Mouse (Mus musculus) E14TG2a.4 (cell line): ENCODE measurements around the gene Chordc1.
A peak's percentile ranks its signal among the peaks of the same experiment; 100 is the strongest.
"Not testable (repeated sequence)": the region's sequence is repeated elsewhere in the genome, so short reads cannot be mapped to it uniquely, and the experiment has no call there.

Experiments
- H3K27me3 ChIP-seq: 2 replicates; pipeline ENCODE4 v1.6.1; 2014; ENCODE audit warnings: low read length, control low read depth; ENCODE audit not compliant: insufficient read depth
- H3K36me3 ChIP-seq: 2 replicates; pipeline ENCODE4 v1.6.1; 2014; ENCODE audit warnings: low read length, control low read depth; ENCODE audit not compliant: insufficient read depth
- H3K4me1 ChIP-seq: replicated peaks from 2 replicates; pipeline ENCODE4 v1.6.1; 2014; ENCODE audit warnings: low read depth, low read length, control low read depth
- H3K4me3 ChIP-seq: replicated peaks from 2 replicates; pipeline ENCODE4 v1.5.1; 2014; ENCODE audit warnings: mild to moderate bottlenecking, low read length
- H3K9me3 ChIP-seq: 2 replicates; pipeline ENCODE4 v1.6.1; 2014; ENCODE audit warnings: low read length, control low read depth
- CTCF ChIP-seq: conservative IDR thresholded peaks from 2 replicates; pipeline ENCODE4 v1.5.1; 2014; ENCODE audit warnings: low read length
- NANOG ChIP-seq: IDR thresholded peaks from 2 replicates; pipeline ENCODE4 v1.6.1; 2014; ENCODE audit warnings: borderline replicate concordance, low read length, mixed read lengths
- POU5F1 ChIP-seq: IDR thresholded peaks from 2 replicates; pipeline ENCODE4 v1.6.1; 2014; ENCODE audit warnings: low read length, borderline replicate concordance

Gene Chordc1

GRCm38 (mm10) chr9:18291571-18292429, at the start of gene Chordc1:
Chordc1 (plus strand) TSS chr9:18292125.
- Histone ChIP-seq H3K36me3 (peaks cover 9% of the 10 kb centered on the region), H3K4me3 (peak within 1 kb of the TSS; percentile 94), H3K27me3 (no peaks in the 10 kb centered on the region), H3K4me1 (peaks cover 23% of the 10 kb centered on the region), H3K9me3 (peaks cover 4% of the 10 kb centered on the region; the same call in 1 of the 2 replicates)
- TF ChIP-seq CTCF (no peak), NANOG (no peak), POU5F1 (no peak; the same call in 1 of the 2 replicates)

- Histone ChIP-seq H3K27me3 (no peaks in the 10 kb centered on the region), H3K36me3 (no peaks in the 10 kb centered on the region), H3K4me3 (no peak overlapping the region), H3K9me3 (no peaks in the 10 kb centered on the region), H3K4me1 (no peaks in the 10 kb centered on the region)
- TF ChIP-seq CTCF, result no peak
- no peak for TF ChIP-seq POU5F1
- no peak for TF ChIP-seq NANOG
Measured at GRCm38 (mm10) chr9:18275901-18276300, 16.0 kb upstream of the Chordc1 start.

- TF ChIP-seq POU5F1 (no peak), NANOG (no peak), CTCF (no peak)
- H3K4me1 ChIP-seq, result no peaks in the 10 kb centered on the region
- H3K27me3 ChIP-seq, result no peaks in the 10 kb centered on the region
- no peak overlapping the region for H3K4me3 ChIP-seq
- H3K9me3 ChIP-seq, result no peaks in the 10 kb centered on the region
- no peaks in the 10 kb centered on the region for H3K36me3 ChIP-seq
Measured at GRCm38 (mm10) chr9:18276844-18277243, 15.1 kb upstream of the Chordc1 start.

GRCm38 (mm10) chr9:18277497-18277896, 14.4 kb upstream of the Chordc1 start:
- TF ChIP-seq NANOG (no peak), CTCF (peak; percentile 22)
- Histone ChIP-seq H3K9me3 (no peaks in the 10 kb centered on the region), H3K4me3 (no peak overlapping the region)

GRCm38 (mm10) chr9:18278693-18279092, 13.2 kb upstream of the Chordc1 start:
- peak; percentile 50 for TF ChIP-seq CTCF
- H3K36me3 ChIP-seq, H3K27me3 ChIP-seq: not testable (repeated sequence)

More at GRCm38 (mm10) chr9:18277497-18277896, 14.4 kb upstream of the Chordc1 start:
- H3K27me3 ChIP-seq, result no peaks in the 10 kb centered on the region
- no peaks in the 10 kb centered on the region; the same call in 1 of the 2 replicates for H3K4me1 ChIP-seq
- H3K36me3 ChIP-seq, result no peaks in the 10 kb centered on the region

GRCm38 (mm10) chr9:18292443-18292922, 558 bp downstream of the Chordc1 start:
- Histone ChIP-seq H3K4me3 (peak overlapping the region; percentile 94), H3K36me3 (peaks cover 13% of the 10 kb centered on the region), H3K27me3 (no peaks in the 10 kb centered on the region), H3K4me1 (peaks cover 23% of the 10 kb centered on the region), H3K9me3 (peaks cover 4% of the 10 kb centered on the region; the same call in 1 of the 2 replicates)
- TF ChIP-seq CTCF (no peak), POU5F1 (no peak), NANOG (no peak)

More at GRCm38 (mm10) chr9:18278693-18279092, 13.2 kb upstream of the Chordc1 start:
- not testable (repeated sequence) for H3K4me1 ChIP-seq, H3K4me3 ChIP-seq, H3K9me3 ChIP-seq

GRCm38 (mm10) chr9:18293026-18293781, 1.3 kb downstream of the Chordc1 start:
- Histone ChIP-seq H3K27me3 (no peaks in the 10 kb centered on the region), H3K4me1 (peaks cover 23% of the 10 kb centered on the region), H3K4me3 (peak overlapping the region; percentile 94), H3K9me3 (peaks cover 4% of the 10 kb centered on the region; the same call in 1 of the 2 replicates), H3K36me3 (peaks cover 15% of the 10 kb centered on the region)
- TF ChIP-seq NANOG, result no peak
- no peak for TF ChIP-seq POU5F1
- TF ChIP-seq CTCF, result no peak

GRCm38 (mm10) chr9:18298301-18298700, 6.4 kb downstream of the Chordc1 start:
- no peak for TF ChIP-seq NANOG
- Histone ChIP-seq H3K9me3 (no peaks in the 10 kb centered on the region), H3K4me1 (peaks cover 31% of the 10 kb centered on the region), H3K36me3 (peaks cover 60% of the 10 kb centered on the region), H3K27me3 (no peaks in the 10 kb centered on the region), H3K4me3 (no peak overlapping the region)
